Mouse (Mus musculus) lung, embryonic 16.5 days (tissue): Measurements from ENCODE around the gene Nhej1. TPM values are rescaled to one million over a fixed set of nuclear protein-coding genes. Genes with fewer than 3 reads are reported as not detected.

Source experiments
- ATAC-seq: fragments of 200-750 bp; cut with Nextera tagmentation; 2 replicates; pipeline ENCODE4 v1.8.0; 2017; ENCODE audit warnings: low read depth, mild to moderate bottlenecking, moderate library complexity
- H3K27ac ChIP-seq: fragments of 300-500 bp; sonication (generic); 2 replicates; pipeline ENCODE4 v1.5.1; 2014; ENCODE audit warnings: mild to moderate bottlenecking, control low read depth, low read length
- H3K27me3 ChIP-seq: fragments of 300-500 bp; sonication (generic); 2 replicates; pipeline ENCODE4 v1.6.1; 2014; ENCODE audit warnings: low read depth, low read length, mixed read lengths; ENCODE audit not compliant: control insufficient read depth, insufficient read depth
- H3K36me3 ChIP-seq: fragments of 300-500 bp; sonication (generic); 2 replicates; pipeline ENCODE4 v1.6.1; 2014; ENCODE audit warnings: low read length; ENCODE audit not compliant: control insufficient read depth, insufficient read depth
- H3K4me1 ChIP-seq: fragments of 300-500 bp; sonication (generic); replicated peaks from 2 replicates; pipeline ENCODE4 v1.6.1; 2014; ENCODE audit warnings: low read length, mixed read lengths; ENCODE audit not compliant: control insufficient read depth, insufficient read depth
- H3K4me2 ChIP-seq: fragments of 300-500 bp; sonication (generic); 2 replicates; pipeline ENCODE4 v1.6.1; 2014; ENCODE audit warnings: low read depth, low read length, control low read depth
- H3K4me3 ChIP-seq: fragments of 300-500 bp; sonication (generic); 2 replicates; pipeline ENCODE4 v1.5.1; 2014; ENCODE audit warnings: mild to moderate bottlenecking, low read length, control low read depth
- H3K9ac ChIP-seq: fragments of 300-500 bp; sonication (generic); 2 replicates; pipeline ENCODE4 v1.6.1; 2014; ENCODE audit warnings: low read length, control low read depth
- H3K9me3 ChIP-seq: fragments of 300-500 bp; sonication (generic); 2 replicates; pipeline ENCODE4 v1.6.1; 2016; ENCODE audit warnings: low read length; ENCODE audit not compliant: control insufficient read depth
- WGBS: fragments of 180-500 bp; shearing (Covaris S2); extraction: QIAGEN DNeasy Blood & Tissue Kit; methylation state at CpG from one replicate; pipeline ENCODE4 v1.1.7; 2014; 5-methylcytosine and 5-hydroxymethylcytosine counted together
- polyA plus RNA-seq: library from polyadenylated mRNA; unstranded; fragments of >200 nt; fragmentation: Nextera tagmentation; extraction: Ambion mirVana; gene quantifications from 2 replicates; pipeline ENCODE4 v1.2.1, GENCODE M21; 2015

Gene Nhej1
- 10.4 and 10.5 TPM in 2 replicates for polyA plus RNA-seq

GRCm38 (mm10) chr1:75124346-75125321, at the start of gene Nhej1:
Gene Nhej1, minus strand, starts transcription at chr1:75125200.
- Histone ChIP-seq H3K4me3 (peak within 1 kb of the TSS; percentile 66), H3K27ac (peak within 1 kb of the TSS; percentile 99), H3K9me3 (no peaks in the 10 kb centered on the region), H3K4me1 (peaks cover 5% of the 10 kb centered on the region), H3K9ac (peak within 1 kb of the TSS; percentile 82), H3K4me2 (peak within 1 kb of the TSS; percentile 60), H3K36me3 (no peaks in the 10 kb centered on the region), H3K27me3 (no peaks in the 10 kb centered on the region)
- ATAC-seq, result peak; percentile 98
- WGBS, result under 1% methylated on average over 56 of the region's 56 CpGs

- peak; percentile 99 for ATAC-seq
- H3K4me2 ChIP-seq, result peak within 1 kb of the TSS; percentile 71
- H3K36me3 ChIP-seq, result peaks cover 26% of the 10 kb centered on the region
- H3K4me1 ChIP-seq, result peaks cover 10% of the 10 kb centered on the region
- peak within 1 kb of the TSS; percentile 73 for H3K9ac ChIP-seq
- H3K4me3 ChIP-seq, result peak within 1 kb of the TSS; percentile 62
- under 1% methylated on average over 49 of the region's 59 CpGs for WGBS
- H3K9me3 ChIP-seq, result no peaks in the 10 kb centered on the region
- H3K27me3 ChIP-seq, result no peaks in the 10 kb centered on the region
- H3K27ac ChIP-seq, result peak within 1 kb of the TSS; percentile 75
Observed at GRCm38 (mm10) chr1:75168472-75169464, 43.8 kb upstream of the Nhej1 start, which contains the start of gene Zfand2b. Gene Zfand2b, plus strand, starts transcription at chr1:75168646.

DNA sequence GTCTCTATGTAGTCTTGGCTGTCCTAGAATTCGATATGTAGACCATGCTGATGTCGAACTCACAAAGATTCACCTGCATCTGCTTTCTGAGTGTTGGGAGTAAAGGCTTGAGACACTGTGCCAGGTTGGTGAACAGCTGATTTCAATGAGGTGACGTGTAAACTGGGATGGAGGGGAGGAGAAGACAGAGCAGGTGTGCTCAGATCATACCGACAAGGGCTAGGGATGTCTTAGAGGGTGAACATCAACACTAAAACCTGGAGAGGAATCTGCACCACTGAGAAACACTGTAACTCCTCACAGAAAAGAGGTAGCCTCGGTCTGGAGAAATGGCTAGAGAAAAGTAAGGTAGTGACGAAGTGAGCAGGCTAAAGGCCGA, 43.1 kb upstream of the Nhej1 start:
- Histone ChIP-seq H3K27me3 (no peaks in the 10 kb centered on the region), H3K9me3 (no peaks in the 10 kb centered on the region), H3K4me1 (peaks cover 10% of the 10 kb centered on the region), H3K36me3 (peaks cover 22% of the 10 kb centered on the region), H3K27ac (peak overlapping the region; percentile 75), H3K4me3 (peak overlapping the region; percentile 62), H3K9ac (peak overlapping the region; percentile 73), H3K4me2 (peak overlapping the region; percentile 71)
- WGBS, result 5% methylated on average over 7 of the region's 7 CpGs
- peak; percentile 18 for ATAC-seq

- H3K9ac ChIP-seq, result no peak overlapping the region
- H3K4me2 ChIP-seq, result no peak overlapping the region
- H3K9me3 ChIP-seq, result no peaks in the 10 kb centered on the region
- H3K4me1 ChIP-seq, result no peaks in the 10 kb centered on the region
- 68% methylated on average over 4 of the region's 4 CpGs for WGBS
- no peak overlapping the region for H3K4me3 ChIP-seq
- no peaks in the 10 kb centered on the region for H3K27me3 ChIP-seq
- H3K27ac ChIP-seq, result no peak overlapping the region
- no peak for ATAC-seq
- H3K36me3 ChIP-seq, result no peaks in the 10 kb centered on the region
Observed at GRCm38 (mm10) chr1:75160256-75160617, 35.2 kb upstream of the Nhej1 start.

DNA sequence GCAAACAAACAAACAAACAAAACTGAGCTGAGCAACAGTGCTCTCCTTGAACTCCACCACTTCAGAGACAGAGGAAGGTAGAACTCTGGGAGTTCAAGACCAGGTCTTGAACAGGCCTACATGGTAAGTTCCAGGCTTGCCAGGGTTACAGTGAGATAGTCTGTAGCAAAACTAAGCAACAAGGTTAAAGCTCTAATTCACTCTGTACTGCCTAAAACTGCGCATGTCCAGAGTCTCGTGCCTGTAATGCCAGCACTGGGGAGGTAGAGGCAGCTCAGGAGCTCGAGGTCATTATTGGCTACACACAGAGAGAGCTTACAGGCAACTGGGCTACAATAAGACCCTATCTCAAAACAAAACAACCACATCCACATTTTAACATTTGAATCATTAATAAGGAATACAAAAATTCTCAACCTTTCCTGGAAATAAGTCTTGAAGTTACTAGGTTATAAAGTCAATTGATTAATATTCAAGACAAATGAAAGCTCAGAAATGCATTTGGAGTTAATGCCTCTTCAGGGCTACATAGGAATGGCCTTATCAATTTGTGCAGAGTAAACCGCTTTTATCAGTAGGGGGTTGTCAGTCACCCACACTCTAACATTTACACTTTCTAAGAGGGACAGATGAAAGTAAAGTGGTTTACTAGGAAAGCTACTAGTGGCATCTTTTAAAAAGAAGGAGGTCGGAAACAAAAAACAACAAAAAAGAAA, 34.7 kb upstream of the Nhej1 start:
- H3K27ac ChIP-seq, result no peak overlapping the region
- H3K4me3 ChIP-seq, result no peak overlapping the region
- H3K36me3 ChIP-seq, result no peaks in the 10 kb centered on the region
- no peak overlapping the region for H3K4me2 ChIP-seq
- ATAC-seq, result no peak
- H3K9me3 ChIP-seq, result no peaks in the 10 kb centered on the region
- WGBS, result 50% methylated on average over 5 of the region's 5 CpGs
- no peaks in the 10 kb centered on the region for H3K4me1 ChIP-seq
- H3K27me3 ChIP-seq, result no peaks in the 10 kb centered on the region
- no peak overlapping the region for H3K9ac ChIP-seq

DNA sequence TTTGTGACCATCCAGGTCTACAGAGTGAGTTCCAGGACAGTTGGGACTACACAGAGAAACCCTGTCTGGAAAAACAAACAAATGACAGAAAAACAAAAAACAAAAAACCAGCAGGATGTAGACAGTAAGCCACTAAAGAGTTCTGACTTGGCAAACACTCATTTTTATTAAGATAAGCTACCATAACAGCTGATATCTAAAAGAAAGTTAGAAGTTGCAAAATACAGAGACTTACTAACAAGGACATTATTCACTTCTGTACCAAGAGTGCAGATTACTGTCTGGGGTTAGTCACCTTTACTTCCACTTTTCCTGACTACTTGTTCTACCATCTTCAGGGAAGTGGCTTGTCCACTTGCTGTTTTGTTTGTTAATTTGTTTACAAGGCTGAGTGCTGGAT, 34.0 kb upstream of the Nhej1 start:
- Histone ChIP-seq H3K9me3 (no peaks in the 10 kb centered on the region), H3K4me1 (no peaks in the 10 kb centered on the region), H3K27me3 (no peaks in the 10 kb centered on the region), H3K36me3 (no peaks in the 10 kb centered on the region), H3K4me3 (no peak overlapping the region), H3K27ac (no peak overlapping the region), H3K4me2 (no peak overlapping the region), H3K9ac (no peak overlapping the region)
- ATAC-seq, result no peak

GRCm38 (mm10) chr1:75155837-75156236, 30.8 kb upstream of the Nhej1 start:
- H3K27ac ChIP-seq, result no peak overlapping the region
- no peak overlapping the region for H3K4me3 ChIP-seq
- H3K36me3 ChIP-seq, result no peaks in the 10 kb centered on the region
- H3K4me2 ChIP-seq, result no peak overlapping the region
- no peak for ATAC-seq
- no peaks in the 10 kb centered on the region for H3K9me3 ChIP-seq
- no peaks in the 10 kb centered on the region for H3K27me3 ChIP-seq
- no peaks in the 10 kb centered on the region for H3K4me1 ChIP-seq
- no peak overlapping the region for H3K9ac ChIP-seq
- WGBS, result 25% methylated on average over 3 of the region's 3 CpGs

DNA sequence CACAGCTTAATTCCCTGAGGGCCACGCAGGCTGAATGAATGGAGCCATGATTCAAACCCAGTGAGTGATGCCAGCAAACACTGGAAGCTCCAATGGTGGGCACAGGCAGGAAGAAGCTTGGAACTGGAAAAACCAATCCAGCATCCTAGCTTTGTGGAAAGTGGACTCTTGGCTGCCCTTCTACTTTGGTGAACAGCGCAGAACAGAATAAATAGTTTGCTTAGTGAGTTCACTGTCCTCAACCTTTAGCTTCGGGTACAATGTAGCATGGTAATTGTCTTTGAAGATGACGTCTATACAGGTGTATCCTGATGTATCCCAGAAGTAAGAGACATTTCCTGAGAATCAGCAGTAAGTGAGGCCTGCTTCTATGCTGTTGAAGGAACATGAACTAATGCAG, 23.7 kb upstream of the Nhej1 start:
- no peaks in the 10 kb centered on the region for H3K27me3 ChIP-seq

More for the DNA sequence above, 23.7 kb upstream of the Nhej1 start:
- no peak overlapping the region for H3K9ac ChIP-seq
- 0 out of 2 replicates have a peak, but pooled peaks cover 2% of the 10 kb centered on the region for H3K4me1 ChIP-seq
- H3K4me2 ChIP-seq, result no peak overlapping the region
- ATAC-seq, result no peak
- H3K9me3 ChIP-seq, result no peaks in the 10 kb centered on the region
- peaks cover 23% of the 10 kb centered on the region for H3K36me3 ChIP-seq
- 83% methylated on average over 4 of the region's 4 CpGs for WGBS
- no peak overlapping the region for H3K27ac ChIP-seq
- no peak overlapping the region for H3K4me3 ChIP-seq
